Mouse (Mus musculus) thymus, adult 18-20 months (tissue): Measurements from ENCODE around the gene Sh2b2.

Experiments used
- DNase-seq, 2 experiments: peaks; one replicate each; pipeline ENCODE4 v3.0.0; 2022; ENCODE audit warnings: mixed read lengths in 2 of 2

The Sh2b2 gene

GRCm38 (mm10) chr5:136246452-136246838 is at the start of gene Sh2b2:
Gene Sh2b2 (minus strand): TSS chr5:136246556.
- no peak for DNase-seq

- no peak for DNase-seq
These were observed 46.6 kb upstream of the Sh2b2 start for GRCm38 (mm10) chr5:136292971-136293418.

GRCm38 (mm10) chr5:136292361-136292760 is 46.0 kb upstream of the Sh2b2 start:
- no peak for DNase-seq

GRCm38 (mm10) chr5:136291562-136291961 is 45.2 kb upstream of the Sh2b2 start:
- no peak for DNase-seq

GRCm38 (mm10) chr5:136289776-136290175 is 43.4 kb upstream of the Sh2b2 start:
- DNase-seq: no peak

GRCm38 (mm10) chr5:136288351-136289081 is 42.2 kb upstream of the Sh2b2 start:
- DNase-seq: no peak

- no peak for DNase-seq
These were observed 40.2 kb upstream of the Sh2b2 start for GRCm38 (mm10) chr5:136286566-136286965.

GRCm38 (mm10) chr5:136285106-136285505 is 38.8 kb upstream of the Sh2b2 start:
- no peak for DNase-seq

- DNase-seq: no peak
These were observed 35.0 kb upstream of the Sh2b2 start for GRCm38 (mm10) chr5:136281351-136281750.

GRCm38 (mm10) chr5:136274739-136275138 is 28.4 kb upstream of the Sh2b2 start:
- no peak for DNase-seq

- no peak for DNase-seq
These were observed 23.6 kb upstream of the Sh2b2 start for GRCm38 (mm10) chr5:136269937-136270336.

- no peak for DNase-seq
These were observed 19.7 kb upstream of the Sh2b2 start for GRCm38 (mm10) chr5:136266077-136266476.

- DNase-seq: no peak
These were observed 17.0 kb upstream of the Sh2b2 start for GRCm38 (mm10) chr5:136263342-136263741.

GRCm38 (mm10) chr5:136258919-136259318 is 12.6 kb upstream of the Sh2b2 start:
- DNase-seq: peak in 1 of 2 experiments; percentile 45

GRCm38 (mm10) chr5:136252899-136253298 is 6.5 kb upstream of the Sh2b2 start:
- DNase-seq: peak; percentile 39 to 48

- no peak for DNase-seq
These were observed 4.6 kb upstream of the Sh2b2 start for GRCm38 (mm10) chr5:136251004-136251403.

GRCm38 (mm10) chr5:136248441-136248840 is 2.1 kb upstream of the Sh2b2 start:
- DNase-seq: no peak

GRCm38 (mm10) chr5:136245541-136246451 is 560 bp downstream of the Sh2b2 start:
- no peak for DNase-seq

- DNase-seq: peak; percentile 46 to 57
These were observed 1.4 kb downstream of the Sh2b2 start for GRCm38 (mm10) chr5:136244762-136245540.

- DNase-seq: no peak
These were observed 2.2 kb downstream of the Sh2b2 start for GRCm38 (mm10) chr5:136243851-136244761.

- no peak for DNase-seq
These were observed 5.2 kb downstream of the Sh2b2 start for GRCm38 (mm10) chr5:136241161-136241560.

- DNase-seq: no peak
These were observed 6.0 kb downstream of the Sh2b2 start for GRCm38 (mm10) chr5:136240381-136240780.
